Mouse (Mus musculus) forebrain, postnatal 0 days (tissue): ENCODE measurements around the gene Ppara. TPM values are rescaled to one million over a fixed set of nuclear protein-coding genes. Genes with fewer than 3 reads are reported as not detected.

ENCODE experiments used
- ATAC-seq: fragments of 200-750 bp; cut with Nextera tagmentation; 2 replicates; pipeline ENCODE4 v1.8.0; 2017; ENCODE audit warnings: mild to moderate bottlenecking, moderate library complexity
- DNase-seq: peaks from one replicate; pipeline ENCODE4 v3.0.0-alpha.2; 2015
- H3K27ac ChIP-seq: fragments of 300-500 bp; sonication (generic); 2 replicates; pipeline ENCODE4 v1.5.1; 2014; ENCODE audit warnings: low read depth, mild to moderate bottlenecking, antibody characterized with exemption, low read length, moderate library complexity, mixed read lengths
- H3K27me3 ChIP-seq: fragments of 300-500 bp; sonication (generic); 2 replicates; pipeline ENCODE4 v1.6.1; 2014; ENCODE audit warnings: mild to moderate bottlenecking, low read length, mixed read lengths; ENCODE audit not compliant: insufficient read depth
- H3K36me3 ChIP-seq: fragments of 300-500 bp; sonication (generic); 2 replicates; pipeline ENCODE4 v1.6.1; 2014; ENCODE audit warnings: mild to moderate bottlenecking, moderate library complexity; ENCODE audit not compliant: insufficient read depth
- H3K4me1 ChIP-seq: fragments of 300-500 bp; sonication (generic); 2 replicates; pipeline ENCODE4 v1.6.1; 2014; ENCODE audit warnings: antibody characterized with exemption; ENCODE audit not compliant: insufficient read depth
- H3K4me2 ChIP-seq: fragments of 300-500 bp; sonication (generic); 2 replicates; pipeline ENCODE4 v1.6.1; 2014; ENCODE audit warnings: low read depth, mild to moderate bottlenecking, moderate library complexity
- H3K4me3 ChIP-seq: fragments of 300-500 bp; sonication (generic); 2 replicates; pipeline ENCODE4 v1.5.1; 2014; ENCODE audit warnings: low read depth, low read length, mixed read lengths
- H3K9ac ChIP-seq: fragments of 300-500 bp; sonication (generic); 2 replicates; pipeline ENCODE4 v1.6.1; 2014; ENCODE audit warnings: mild to moderate bottlenecking
- H3K9me3 ChIP-seq: fragments of 300-500 bp; sonication (generic); 2 replicates; pipeline ENCODE4 v1.6.1; 2016; ENCODE audit warnings: low read length
- CTCF ChIP-seq: sonication (generic); IDR thresholded peaks from 2 replicates; pipeline ENCODE4 v1.5.1; 2016; ENCODE audit warnings: antibody characterized with exemption, control low read depth, low read depth
- WGBS: fragments of 180-500 bp; shearing (Covaris S2); extraction: QIAGEN DNeasy Blood & Tissue Kit; methylation state at CpG from one replicate; pipeline ENCODE4 v1.1.7; 2014; 5-methylcytosine and 5-hydroxymethylcytosine counted together
- polyA plus RNA-seq: library from polyadenylated mRNA; unstranded; fragments of >200 nt; fragmentation: Nextera tagmentation; extraction: Ambion mirVana; gene quantifications from 2 replicates; pipeline ENCODE4 v1.2.1, GENCODE M21; 2015
- total RNA-seq: library from RNA; depleted of rRNA; stranded (reverse); fragments of >200 nt; gene quantifications from 2 replicates; pipeline ENCODE4 v1.2.3, GENCODE M21; 2014

Ppara gene
- total and polyA plus RNA-seq, 2 experiments from 2014 or later: 1.7 to 2.0 TPM

GRCm38 (mm10) chr15:85705013-85705528 is 29.7 kb upstream of the Ppara start:
- Histone ChIP-seq H3K27me3 (no peaks in the 10 kb centered on the region), H3K9me3 (no peaks in the 10 kb centered on the region), H3K4me2 (no peak overlapping the region), H3K4me1 (0 out of 2 replicates have a peak, but pooled peaks cover 5% of the 10 kb centered on the region), H3K9ac (no peak overlapping the region), H3K4me3 (no peak overlapping the region), H3K36me3 (peaks cover 66% of the 10 kb centered on the region), H3K27ac (0 out of 2 replicates have a peak overlapping the region, but pooled peaks have one; percentile 15)
- no peak for TF ChIP-seq CTCF
- ATAC-seq (no peak), DNase-seq (no peak)
- WGBS: 86% methylated on average over 9 of the region's 9 CpGs

GRCm38 (mm10) chr15:85705566-85706332 is 29.0 kb upstream of the Ppara start:
- DNase-seq (no peak), ATAC-seq (no peak)
- WGBS: 77% methylated on average over 13 of the region's 13 CpGs
- no peak overlapping the region for H3K9ac ChIP-seq
- 0 out of 2 replicates have a peak, but pooled peaks cover 5% of the 10 kb centered on the region for H3K4me1 ChIP-seq
- peaks cover 59% of the 10 kb centered on the region for H3K36me3 ChIP-seq
- no peak for TF ChIP-seq CTCF
- H3K4me3 ChIP-seq: no peak overlapping the region
- no peaks in the 10 kb centered on the region for H3K9me3 ChIP-seq
- H3K27me3 ChIP-seq: no peaks in the 10 kb centered on the region
- H3K27ac ChIP-seq: peak overlapping the region; percentile 15; the same call in 1 of the 2 replicates
- no peak overlapping the region for H3K4me2 ChIP-seq

- Histone ChIP-seq H3K27ac (no peak overlapping the region), H3K27me3 (no peaks in the 10 kb centered on the region), H3K4me3 (no peak overlapping the region), H3K4me1 (0 out of 2 replicates have a peak, but pooled peaks cover 5% of the 10 kb centered on the region), H3K9ac (no peak overlapping the region), H3K36me3 (peaks cover 51% of the 10 kb centered on the region), H3K9me3 (no peaks in the 10 kb centered on the region), H3K4me2 (no peak overlapping the region)
- TF ChIP-seq CTCF: no peak
- DNase-seq (no peak), ATAC-seq (no peak)
- WGBS: 89% methylated on average over 8 of the region's 8 CpGs
These were observed 28.3 kb upstream of the Ppara start for GRCm38 (mm10) chr15:85706527-85706926.

GRCm38 (mm10) chr15:85707017-85707416 is 27.8 kb upstream of the Ppara start:
- no peak overlapping the region for H3K9ac ChIP-seq
- 0 out of 2 replicates have a peak, but pooled peaks cover 5% of the 10 kb centered on the region for H3K4me1 ChIP-seq
- H3K27ac ChIP-seq: no peak overlapping the region
- H3K9me3 ChIP-seq: no peaks in the 10 kb centered on the region
- H3K4me3 ChIP-seq: no peak overlapping the region
- peaks cover 46% of the 10 kb centered on the region for H3K36me3 ChIP-seq
- no peak for TF ChIP-seq CTCF
- H3K27me3 ChIP-seq: no peaks in the 10 kb centered on the region
- no peak for DNase-seq
- 88% methylated on average over 11 of the region's 11 CpGs for WGBS
- no peak for ATAC-seq
- no peak overlapping the region for H3K4me2 ChIP-seq

GRCm38 (mm10) chr15:85707458-85708030 is 27.2 kb upstream of the Ppara start:
- Histone ChIP-seq H3K36me3 (peaks cover 41% of the 10 kb centered on the region), H3K9ac (no peak overlapping the region), H3K27ac (no peak overlapping the region; the same call in 1 of the 2 replicates), H3K4me2 (no peak overlapping the region), H3K4me1 (0 out of 2 replicates have a peak, but pooled peaks cover 5% of the 10 kb centered on the region), H3K9me3 (no peaks in the 10 kb centered on the region), H3K4me3 (no peak overlapping the region), H3K27me3 (no peaks in the 10 kb centered on the region)
- WGBS: 77% methylated on average over 7 of the region's 7 CpGs
- peak; percentile 30 for DNase-seq
- TF ChIP-seq CTCF: no peak
- ATAC-seq: no peak

GRCm38 (mm10) chr15:85708217-85708616 is 26.6 kb upstream of the Ppara start:
- Histone ChIP-seq H3K27ac (no peak overlapping the region), H3K36me3 (peaks cover 35% of the 10 kb centered on the region), H3K4me3 (no peak overlapping the region), H3K9ac (no peak overlapping the region), H3K4me1 (0 out of 2 replicates have a peak, but pooled peaks cover 5% of the 10 kb centered on the region), H3K9me3 (no peaks in the 10 kb centered on the region), H3K27me3 (no peaks in the 10 kb centered on the region), H3K4me2 (no peak overlapping the region)
- 88% methylated on average over 2 of the region's 2 CpGs for WGBS
- no peak for ATAC-seq
- no peak for TF ChIP-seq CTCF
- peak; percentile 16 for DNase-seq

- ATAC-seq (peak; percentile 18), DNase-seq (peak; percentile 30)
- peak overlapping the region; percentile 57 for H3K27ac ChIP-seq
These were observed 25.9 kb upstream of the Ppara start for GRCm38 (mm10) chr15:85708843-85709242.

More at GRCm38 (mm10) chr15:85708843-85709242, 25.9 kb upstream of the Ppara start:
- H3K4me1 ChIP-seq: 0 out of 2 replicates have a peak, but pooled peaks cover 5% of the 10 kb centered on the region
- TF ChIP-seq CTCF: no peak
- peaks cover 34% of the 10 kb centered on the region for H3K36me3 ChIP-seq
- H3K9ac ChIP-seq: no peak overlapping the region
- WGBS: 83% methylated on average over 4 of the region's 4 CpGs
- H3K27me3 ChIP-seq: no peaks in the 10 kb centered on the region
- H3K4me3 ChIP-seq: no peak overlapping the region
- H3K9me3 ChIP-seq: no peaks in the 10 kb centered on the region
- H3K4me2 ChIP-seq: no peak overlapping the region
